Mouse (Mus musculus) C2C12 (cell line): ENCODE results near the gene Rbpjl.

ENCODE experiments used
- CEBPB ChIP-seq: IDR thresholded peaks from one replicate; pipeline ENCODE4 v1.6.1; 2011; ENCODE audit warnings: low read depth, mild to moderate bottlenecking, control low read depth, moderate library complexity
- CTCF ChIP-seq: IDR thresholded peaks from one replicate; pipeline ENCODE4 v1.5.1; 2011; ENCODE audit not compliant: control insufficient read depth, insufficient read depth, insufficient read length
- MYOD1 ChIP-seq: IDR thresholded peaks from one replicate; pipeline ENCODE4 v1.6.1; 2011; ENCODE audit warnings: low read depth; ENCODE audit not compliant: control insufficient read depth, insufficient read length

GRCm38 (mm10) chr2:164425401-164425800, 22.5 kb downstream of the Rbpjl start:
- no peak for TF ChIP-seq CEBPB
- no peak for TF ChIP-seq CTCF
- TF ChIP-seq MYOD1 = no peak
